Mouse (Mus musculus) mesoderm, embryonic 11.5 days (tissue): ENCODE results near the gene Fam166a.

Source experiments
- DNase-seq: peaks from one replicate; pipeline ENCODE4 v3.0.0-alpha.2; 2012; ENCODE audit warnings: low read depth, low spot score

The Fam166a gene

GRCm38 (mm10) chr2:25185625-25186574 is 32.6 kb upstream of the Fam166a start:
- DNase-seq = peak; percentile 90

GRCm38 (mm10) chr2:25186575-25186930 is 32.0 kb upstream of the Fam166a start:
- DNase-seq = no peak

- no peak for DNase-seq
Measured at GRCm38 (mm10) chr2:25187841-25188240, 30.7 kb upstream of the Fam166a start.

DNA sequence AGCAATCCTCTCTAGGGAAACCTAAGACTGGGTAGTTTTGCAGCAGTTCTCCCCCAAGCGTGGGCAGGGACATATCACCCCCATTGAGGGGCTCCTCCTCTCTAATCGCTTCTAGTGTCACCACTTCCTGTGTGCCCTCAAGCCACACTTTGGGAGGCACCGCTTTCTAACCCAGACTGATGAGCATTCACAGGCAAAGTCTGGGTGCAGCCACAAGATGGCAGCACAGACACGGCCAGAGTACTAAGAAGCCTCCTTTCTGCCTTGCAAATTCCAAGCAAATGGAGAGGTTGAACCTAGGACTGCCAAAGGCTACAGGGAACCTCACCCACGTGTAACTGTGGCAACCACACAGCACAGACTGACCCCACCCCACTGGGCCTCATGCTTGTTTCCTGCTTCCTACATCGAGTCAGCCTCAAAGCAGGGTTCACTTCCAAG is 25.2 kb upstream of the Fam166a start:
- peak; percentile 91 for DNase-seq

DNA sequence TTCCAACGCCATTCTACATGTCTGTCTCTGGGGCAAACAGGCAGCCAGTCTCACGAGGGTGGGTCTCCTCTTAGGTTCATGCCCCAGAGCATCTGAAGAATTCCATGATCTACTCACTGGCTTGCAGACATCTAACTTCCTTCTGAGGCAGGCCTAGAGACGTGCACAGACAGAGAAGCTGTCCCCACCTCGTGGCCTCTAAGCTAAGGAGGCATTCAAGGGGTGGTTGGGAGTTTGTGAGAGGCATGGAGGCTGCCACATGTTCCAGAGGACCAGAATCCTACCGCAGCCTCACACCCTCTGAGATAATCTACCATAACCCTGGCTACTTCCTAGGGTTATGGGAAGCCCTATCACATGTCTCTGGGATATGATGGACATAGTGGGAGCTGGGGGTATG is 24.5 kb upstream of the Fam166a start:
- DNase-seq = no peak

DNA sequence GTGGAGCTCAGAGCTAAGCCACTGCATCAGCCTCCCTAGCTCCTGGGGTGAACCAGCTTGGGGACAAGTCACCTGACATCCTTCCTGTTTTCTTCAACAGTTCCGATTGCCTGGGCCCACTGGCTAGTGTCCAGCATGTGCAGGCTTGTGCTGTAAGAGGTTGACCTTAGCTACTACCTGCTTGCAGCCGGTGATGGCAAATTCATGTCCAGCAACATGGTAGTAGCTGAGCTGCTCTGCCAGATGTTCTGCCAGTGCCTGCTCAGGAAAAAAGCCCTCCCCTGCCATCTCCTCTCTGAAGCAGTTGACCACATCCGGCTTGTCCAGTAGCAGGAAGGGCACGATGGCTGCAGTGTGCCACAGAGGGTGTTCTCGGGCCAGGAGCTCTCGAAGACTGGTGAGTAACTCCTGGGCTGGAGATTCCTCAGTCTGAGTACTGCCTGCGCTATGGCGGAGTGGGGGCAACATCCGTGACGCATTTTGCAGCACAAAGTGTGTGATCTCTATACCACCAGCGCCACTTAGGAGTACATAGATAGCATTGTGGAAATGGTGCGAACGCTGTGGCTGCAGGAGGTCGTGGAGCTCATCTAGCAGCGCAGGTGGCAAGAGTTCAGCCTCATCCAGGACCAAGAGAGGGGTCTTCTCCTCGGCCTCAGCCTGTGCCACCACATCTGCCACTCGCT is 23.9 kb upstream of the Fam166a start:
- no peak for DNase-seq

DNA sequence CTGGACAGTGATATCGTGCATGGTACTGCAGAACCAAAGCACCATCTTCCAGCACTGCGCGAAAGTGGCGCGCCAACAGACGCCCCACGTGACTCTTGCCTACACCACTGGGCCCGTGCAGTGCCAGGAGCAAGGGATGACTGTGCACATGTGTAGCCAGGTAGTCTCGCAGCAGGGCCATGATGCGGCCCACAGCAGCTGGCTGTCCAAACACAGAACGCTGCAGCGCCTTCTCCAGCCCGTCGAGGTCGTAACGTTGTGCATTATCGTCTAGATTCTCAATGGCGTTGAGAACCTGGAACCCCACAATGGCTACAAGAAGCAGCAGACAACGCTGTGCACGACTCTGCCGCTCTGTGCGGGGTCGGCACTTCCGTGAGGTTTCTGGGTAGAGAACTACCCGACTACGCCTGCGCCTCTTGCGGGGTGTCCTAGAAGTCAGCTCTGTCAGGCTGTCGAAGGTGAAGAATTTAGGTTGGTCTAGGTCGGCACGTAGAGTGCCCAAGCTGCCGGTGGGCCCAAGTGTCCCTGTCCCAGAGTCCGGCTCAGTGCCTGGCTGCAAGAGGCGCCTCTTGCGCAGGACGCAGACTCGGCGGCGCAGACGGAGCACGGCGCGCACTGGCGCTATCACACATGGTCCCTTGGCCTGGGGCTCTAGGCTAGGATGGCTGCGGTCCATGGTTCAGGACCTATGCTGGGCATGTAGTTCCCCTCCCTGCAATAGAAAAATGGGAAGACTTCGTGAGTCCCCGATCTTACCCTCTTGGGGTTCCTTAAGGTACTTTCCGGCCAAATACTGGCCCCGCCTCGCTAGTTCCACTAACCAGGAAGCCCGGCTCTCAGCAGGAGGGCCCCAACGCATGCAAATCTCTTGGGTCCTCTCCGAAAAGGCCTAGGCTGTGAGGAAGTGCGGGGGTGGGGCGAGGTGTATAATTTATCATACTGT is 23.1 kb upstream of the Fam166a start:
- DNase-seq = no peak

- DNase-seq = no peak
Measured at GRCm38 (mm10) chr2:25196172-25196954, 22.2 kb upstream of the Fam166a start, which contains the start of gene Tor4a. Tor4a (minus strand) TSS chr2:25196886.

DNA sequence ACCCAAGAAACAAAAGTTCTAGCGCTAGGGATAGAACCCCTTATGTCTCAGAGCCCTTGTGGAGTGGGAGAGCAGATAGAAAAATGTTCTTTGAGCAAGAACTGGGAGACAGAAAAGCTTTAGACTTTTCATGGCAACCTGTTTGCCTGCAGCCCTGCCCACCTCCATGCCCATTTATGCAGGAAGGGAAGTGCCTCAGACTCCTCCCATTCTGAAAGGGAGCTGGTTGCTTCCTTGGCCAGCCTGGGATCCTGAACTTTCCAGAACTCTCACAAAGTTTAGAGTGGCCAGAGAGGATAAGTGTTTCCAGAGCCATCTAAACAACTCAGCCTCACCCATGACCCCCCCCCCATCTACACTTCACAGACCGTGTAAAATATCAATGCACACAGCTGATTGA is 21.4 kb upstream of the Fam166a start:
- DNase-seq = no peak

DNA sequence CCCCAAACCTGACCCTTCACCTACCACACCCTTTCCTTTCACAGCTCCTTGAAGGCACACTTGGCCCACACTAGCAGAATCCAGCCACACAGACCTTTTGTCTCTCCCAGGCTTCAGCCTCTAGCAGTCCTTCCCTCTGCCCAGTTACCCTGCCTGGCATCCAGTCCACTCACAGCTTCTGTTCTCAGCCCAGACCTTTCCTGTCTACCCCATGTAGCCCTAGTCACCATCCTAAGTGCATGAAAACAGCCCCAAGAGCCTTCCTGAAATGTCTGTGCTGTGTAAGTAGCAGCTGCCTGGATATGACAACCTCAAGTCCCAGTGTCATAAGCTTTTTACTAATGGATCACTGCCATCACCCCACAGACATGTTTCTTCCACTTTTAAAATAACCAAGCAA is 20.6 kb upstream of the Fam166a start:
- DNase-seq = no peak

GRCm38 (mm10) chr2:25200631-25201030 is 17.9 kb upstream of the Fam166a start:
- no peak for DNase-seq

DNA sequence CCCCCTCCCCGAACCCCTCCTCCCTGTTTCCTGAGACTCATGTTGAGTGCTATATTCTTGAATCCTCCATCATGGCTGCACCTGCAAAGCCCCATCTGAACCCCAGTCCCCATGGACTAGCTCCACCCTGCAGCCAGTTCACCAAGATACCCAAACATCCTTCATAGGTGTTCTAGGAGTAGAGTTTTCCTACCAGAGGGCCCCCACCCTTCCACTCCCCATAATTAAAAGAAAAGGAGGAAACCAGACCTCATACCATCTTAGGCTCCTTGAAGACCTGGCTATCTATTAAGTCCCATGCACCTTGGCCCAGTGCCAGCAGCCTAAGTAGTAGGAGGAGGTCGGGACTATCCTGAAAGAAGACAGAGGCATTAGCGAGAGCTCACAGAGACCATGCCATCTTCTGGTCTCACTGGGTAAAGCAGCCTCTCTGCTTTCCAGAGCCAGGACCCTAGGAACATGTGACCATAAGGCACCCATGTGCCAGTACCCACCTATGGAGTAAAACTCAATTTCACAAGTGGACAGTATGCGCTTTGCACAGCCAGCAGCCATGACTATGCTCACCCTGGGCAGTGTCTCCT is 14.8 kb upstream of the Fam166a start:
- no peak for DNase-seq

GRCm38 (mm10) chr2:25207593-25207992 is 11.0 kb upstream of the Fam166a start:
- no peak for DNase-seq

- no peak for DNase-seq
Measured at GRCm38 (mm10) chr2:25210686-25211085, 7.9 kb upstream of the Fam166a start.

GRCm38 (mm10) chr2:25211121-25211670 is 7.3 kb upstream of the Fam166a start, which contains the start of gene Nelfb:
Nelfb (minus strand) TSS chr2:25211489.
- DNase-seq = peak; percentile 92

DNA sequence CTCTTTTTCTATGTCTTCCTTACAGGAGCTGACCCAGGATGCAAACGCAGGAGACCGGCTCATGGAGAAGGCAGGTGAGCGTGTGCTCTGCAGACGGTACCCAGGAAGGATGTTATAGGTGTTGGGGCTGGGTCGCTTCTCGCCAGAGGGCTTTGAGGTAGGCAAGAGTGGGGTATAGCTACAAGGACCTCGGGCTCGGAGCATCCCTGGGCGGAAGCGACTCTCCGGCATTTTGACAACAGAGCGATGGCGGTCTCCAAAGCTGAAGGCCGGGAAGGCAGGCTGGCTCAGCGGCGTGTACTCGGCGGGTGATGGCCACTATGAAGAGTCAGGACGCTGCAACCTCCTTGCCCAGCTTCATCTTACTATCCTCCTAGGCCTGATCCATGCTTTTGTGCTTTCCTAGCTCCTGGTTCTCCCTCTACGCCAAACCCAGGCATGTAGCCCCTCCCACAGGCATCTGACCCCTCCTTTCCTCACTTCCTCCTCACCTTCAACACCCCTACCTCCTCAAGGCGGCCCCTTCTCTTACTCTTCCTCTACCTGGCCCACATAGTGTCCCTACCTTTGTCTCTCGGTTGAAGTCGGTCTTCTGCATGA is 5.2 kb upstream of the Fam166a start:
- DNase-seq = no peak

GRCm38 (mm10) chr2:25214444-25214843 is 4.1 kb upstream of the Fam166a start, which contains the start of gene Stpg3:
Stpg3 (minus strand) TSS chr2:25214637.
- DNase-seq = no peak

GRCm38 (mm10) chr2:25217666-25218065 is 879 bp upstream of the Fam166a start:
- no peak for DNase-seq

DNA sequence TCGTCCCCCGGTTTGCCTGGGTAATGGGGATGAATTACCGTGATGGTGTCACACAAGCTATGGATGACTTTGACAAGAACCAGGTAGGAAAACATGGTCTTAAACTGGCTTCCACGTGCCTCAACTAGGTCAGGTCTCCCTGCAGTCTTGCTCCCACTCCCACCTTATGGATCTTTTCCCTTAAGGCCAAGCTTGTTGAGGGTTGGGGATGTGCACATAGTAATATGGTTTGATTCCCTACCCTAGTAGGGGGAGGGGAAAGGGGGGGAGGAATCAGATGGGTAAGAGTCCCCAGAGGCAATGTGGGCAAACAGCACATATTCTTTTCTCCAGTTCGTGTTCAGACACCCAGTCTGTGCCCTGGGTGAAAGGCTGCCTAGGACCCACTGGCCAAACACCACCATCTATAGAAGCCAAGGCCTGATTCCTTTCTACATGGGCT is 2.8 kb downstream of the Fam166a start:
- DNase-seq = no peak
